Mouse (Mus musculus) testis, adult 2 months (tissue): ENCODE data around the gene Gga3. TPM values are rescaled to one million over a fixed set of nuclear protein-coding genes. Genes with fewer than 3 reads are reported as not detected.

Source experiments
- H3K27ac ChIP-seq: fragments of 200-500 bp; 2 replicates; pipeline ENCODE4 v1.5.1; 2012; ENCODE audit warnings: low read depth, low read length; ENCODE audit not compliant: control insufficient read depth, insufficient read depth
- H3K27me3 ChIP-seq: fragments of 200-500 bp; 2 replicates; pipeline ENCODE4 v1.6.1; 2012; ENCODE audit warnings: mild to moderate bottlenecking, low read length, moderate library complexity; ENCODE audit not compliant: control insufficient read depth, insufficient read depth
- H3K36me3 ChIP-seq: fragments of 200-500 bp; 2 replicates; pipeline ENCODE4 v1.6.1; 2012; ENCODE audit warnings: mild to moderate bottlenecking, low read length; ENCODE audit not compliant: control insufficient read depth, insufficient read depth
- H3K4me1 ChIP-seq: fragments of 200-500 bp; 2 replicates; pipeline ENCODE4 v1.6.1; 2012; ENCODE audit warnings: low read length; ENCODE audit not compliant: control insufficient read depth, insufficient read depth
- H3K4me3 ChIP-seq: fragments of 200-500 bp; 2 replicates; pipeline ENCODE4 v1.5.1; 2012; ENCODE audit warnings: low read depth, mild to moderate bottlenecking, low read length, moderate library complexity, mixed read lengths; ENCODE audit not compliant: control insufficient read depth
- CTCF ChIP-seq: fragments of 200-500 bp; IDR thresholded peaks from 2 replicates; pipeline ENCODE4 v1.5.1; 2012; ENCODE audit warnings: low read depth, mild to moderate bottlenecking, inconsistent platforms, low read length, moderate library complexity; ENCODE audit not compliant: control insufficient read depth, insufficient read depth, insufficient replicate concordance
- POLR2A ChIP-seq: fragments of 200-500 bp; IDR thresholded peaks from 2 replicates; pipeline ENCODE4 v1.6.1; 2012; ENCODE audit warnings: low read depth, mild to moderate bottlenecking, inconsistent platforms, low read length, moderate library complexity; ENCODE audit not compliant: control insufficient read depth
- polyA plus RNA-seq: library from polyadenylated mRNA; depleted of rRNA; stranded (reverse); fragments of >200 nt; gene quantifications from 2 replicates; pipeline ENCODE4 v1.2.3, GENCODE M21; 2012

Gene Gga3
- polyA plus RNA-seq, 1 experiment: 19.8 TPM

DNA sequence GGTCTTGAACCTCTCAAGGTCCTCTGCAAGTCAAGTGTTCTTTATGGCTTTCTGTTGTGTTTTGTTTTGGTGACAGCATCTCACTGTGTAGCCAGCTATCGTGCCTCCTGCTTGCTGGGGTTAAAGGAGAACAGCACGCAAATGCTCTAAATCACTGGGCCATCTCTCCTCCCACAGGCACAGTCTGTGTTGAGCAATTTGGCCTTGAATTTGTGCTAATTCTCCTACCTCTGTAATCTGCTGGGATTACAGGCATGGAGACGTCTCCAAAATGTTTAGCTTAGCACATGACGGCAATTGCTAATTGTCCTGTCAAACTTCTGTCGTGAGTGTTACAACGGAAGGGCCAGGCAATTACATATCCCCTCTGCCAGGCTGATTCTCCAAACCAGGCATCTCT, 7.3 kb upstream of the Gga3 start:
- Histone ChIP-seq H3K36me3 (peaks cover 4% of the 10 kb centered on the region), H3K4me3 (peak overlapping the region; percentile 93)

GRCm38 (mm10) chr11:115609576-115609975, 5.7 kb upstream of the Gga3 start:
- Histone ChIP-seq H3K27me3 (no peaks in the 10 kb centered on the region), H3K4me3 (no peak overlapping the region), H3K36me3 (peaks cover 4% of the 10 kb centered on the region), H3K4me1 (peaks cover 8% of the 10 kb centered on the region), H3K27ac (no peak overlapping the region)
- TF ChIP-seq POLR2A: no peak
- no peak for TF ChIP-seq CTCF

More for the DNA sequence above, 7.3 kb upstream of the Gga3 start:
- TF ChIP-seq CTCF (no peak), POLR2A (0 out of 2 replicates have a peak, but pooled peaks have one; percentile 13)
- H3K27me3 ChIP-seq: no peaks in the 10 kb centered on the region
- H3K27ac ChIP-seq: peak overlapping the region; percentile 99; the same call in 1 of the 2 replicates
- H3K4me1 ChIP-seq: peaks cover 8% of the 10 kb centered on the region

DNA sequence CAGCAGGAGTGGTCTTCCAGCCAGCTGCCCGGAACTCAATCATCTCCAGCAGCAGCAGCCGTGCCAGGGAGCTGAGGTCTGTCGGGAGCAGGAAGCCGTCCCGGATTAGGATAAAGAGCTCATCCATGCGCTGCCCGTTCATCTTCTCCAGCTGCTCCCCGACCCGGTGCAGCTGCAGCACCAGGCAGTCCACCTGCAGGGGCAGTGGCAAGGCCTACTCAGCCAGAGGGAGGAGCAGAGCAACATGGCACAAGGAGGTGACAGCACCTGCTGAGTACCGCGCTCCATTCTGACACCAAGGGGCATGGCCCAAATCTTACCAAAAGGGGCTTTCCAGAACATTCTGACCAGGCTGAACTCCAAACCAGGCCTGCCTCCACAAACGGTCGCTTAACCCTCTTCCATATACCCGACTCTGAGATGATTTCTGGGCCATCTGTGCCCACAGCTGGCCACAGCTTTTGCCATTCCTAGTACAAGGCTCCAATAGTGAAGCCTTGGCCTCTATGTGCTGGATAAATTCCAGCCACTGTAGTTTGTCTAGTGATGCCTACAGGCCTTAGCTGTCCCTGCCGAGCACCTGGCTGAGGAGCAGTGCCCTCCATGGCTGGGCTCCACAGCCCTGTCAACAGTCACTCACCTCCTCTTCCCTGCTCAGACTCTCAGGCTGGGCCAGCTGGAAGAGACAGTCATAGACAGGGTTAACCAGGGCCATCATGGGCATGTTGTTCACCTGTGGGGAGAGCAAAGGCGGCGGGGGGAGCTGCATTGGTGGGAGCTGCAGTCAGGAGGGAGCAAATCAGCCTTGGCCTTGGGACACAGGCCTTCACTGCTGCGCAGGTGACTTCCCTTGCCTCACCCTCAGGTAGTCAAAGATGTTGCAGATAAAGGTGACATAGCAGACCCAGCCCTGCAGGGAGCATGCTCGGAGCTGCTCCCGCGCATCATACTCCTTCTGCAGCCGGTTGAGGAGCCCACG, 4.9 kb upstream of the Gga3 start:
- Histone ChIP-seq H3K36me3 (peaks cover 4% of the 10 kb centered on the region), H3K27me3 (no peaks in the 10 kb centered on the region), H3K4me1 (peaks cover 8% of the 10 kb centered on the region), H3K27ac (no peak overlapping the region), H3K4me3 (no peak overlapping the region)
- no peak; the same call in 1 of the 2 replicates for TF ChIP-seq POLR2A
- no peak for TF ChIP-seq CTCF

GRCm38 (mm10) chr11:115606733-115607132, 2.9 kb upstream of the Gga3 start:
- H3K36me3 ChIP-seq: peaks cover 3% of the 10 kb centered on the region
- no peak overlapping the region for H3K27ac ChIP-seq
- no peaks in the 10 kb centered on the region for H3K27me3 ChIP-seq
- H3K4me3 ChIP-seq: no peak overlapping the region
- H3K4me1 ChIP-seq: peaks cover 4% of the 10 kb centered on the region
- no peak for TF ChIP-seq CTCF
- no peak for TF ChIP-seq POLR2A

GRCm38 (mm10) chr11:115604304-115604696, 449 bp upstream of the Gga3 start:
- peak overlapping the region; percentile 98 for H3K27ac ChIP-seq
- peaks cover 1% of the 10 kb centered on the region; the same call in 1 of the 2 replicates for H3K36me3 ChIP-seq
- no peaks in the 10 kb centered on the region for H3K27me3 ChIP-seq
- H3K4me3 ChIP-seq: peak overlapping the region; percentile 87
- TF ChIP-seq POLR2A: no peak; the same call in 1 of the 2 replicates
- no peak for TF ChIP-seq CTCF
- H3K4me1 ChIP-seq: peaks cover 2% of the 10 kb centered on the region

- Histone ChIP-seq H3K4me3 (peak overlapping the region; percentile 87), H3K27me3 (no peaks in the 10 kb centered on the region), H3K36me3 (peaks cover 1% of the 10 kb centered on the region; the same call in 1 of the 2 replicates), H3K27ac (peak overlapping the region; percentile 98), H3K4me1 (peaks cover 2% of the 10 kb centered on the region)
- TF ChIP-seq POLR2A (no peak), CTCF (no peak)
Observed at GRCm38 (mm10) chr11:115603128-115603475, 749 bp downstream of the Gga3 start.

- Histone ChIP-seq H3K4me1 (peaks cover 2% of the 10 kb centered on the region), H3K27ac (no peak overlapping the region), H3K36me3 (no peaks in the 10 kb centered on the region), H3K27me3 (no peaks in the 10 kb centered on the region), H3K4me3 (no peak overlapping the region)
- TF ChIP-seq POLR2A (no peak), CTCF (no peak)
Observed at GRCm38 (mm10) chr11:115601174-115601573, 2.7 kb downstream of the Gga3 start.
